Mouse (Mus musculus) CH12.LX (cell line): Measurements from ENCODE around the gene Fbxl20.

ENCODE experiments used
- POLR2A ChIP-seq: IDR thresholded peaks from 2 replicates; pipeline ENCODE4 v1.6.1; 2011; ENCODE audit warnings: low read depth, mild to moderate bottlenecking, improper control_type of control experiment, low read length
- RAD21 ChIP-seq: IDR thresholded peaks from 2 replicates; pipeline ENCODE4 v1.6.1; 2011; ENCODE audit warnings: low read depth, mild to moderate bottlenecking, low read length, improper control_type of control experiment, moderate library complexity
- SIN3A ChIP-seq: IDR thresholded peaks from 2 replicates; pipeline ENCODE4 v1.6.1; 2012; ENCODE audit warnings: low read length, improper control_type of control experiment, inconsistent platforms

GRCm38 (mm10) chr11:98049672-98050519, 100.3 kb downstream of the Fbxl20 start:
- TF ChIP-seq RAD21 (no peak), POLR2A (no peak), SIN3A (no peak)
